Mouse (Mus musculus) left cerebral cortex, adult 9 months (tissue): ENCODE measurements around the gene Rbms3.

Experiments used
- DNase-seq, 2 experiments: peaks; one replicate each; pipeline ENCODE4 v3.0.0; 2022; ENCODE audit warnings: low spot score in 2 of 2

Rbms3 gene

GRCm38 (mm10) chr9:116976575-116977408, 652.9 kb downstream of the Rbms3 start:
- no peak for DNase-seq

GRCm38 (mm10) chr9:116975269-116975668, 654.4 kb downstream of the Rbms3 start:
- no peak for DNase-seq

GRCm38 (mm10) chr9:116974134-116974533, 655.6 kb downstream of the Rbms3 start:
- DNase-seq: no peak

GRCm38 (mm10) chr9:116973594-116973993, 656.1 kb downstream of the Rbms3 start:
- no peak for DNase-seq

GRCm38 (mm10) chr9:116967317-116967716, 662.4 kb downstream of the Rbms3 start:
- DNase-seq: no peak

- no peak for DNase-seq
Observed at GRCm38 (mm10) chr9:116965691-116966090, 664.0 kb downstream of the Rbms3 start.

GRCm38 (mm10) chr9:116956156-116956555, 673.6 kb downstream of the Rbms3 start:
- no peak for DNase-seq

- DNase-seq: no peak
Observed at GRCm38 (mm10) chr9:116948211-116948610, 681.5 kb downstream of the Rbms3 start.

- no peak for DNase-seq
Observed at GRCm38 (mm10) chr9:116947369-116947768, 682.3 kb downstream of the Rbms3 start.

GRCm38 (mm10) chr9:116946787-116947186, 682.9 kb downstream of the Rbms3 start:
- DNase-seq: no peak

- no peak for DNase-seq
Observed at GRCm38 (mm10) chr9:116945689-116946088, 684.0 kb downstream of the Rbms3 start.

GRCm38 (mm10) chr9:116943902-116944301, 685.8 kb downstream of the Rbms3 start:
- no peak for DNase-seq

- DNase-seq: no peak
Observed at GRCm38 (mm10) chr9:116941116-116941515, 688.6 kb downstream of the Rbms3 start.

- no peak for DNase-seq
Observed at GRCm38 (mm10) chr9:116940693-116941092, 689.0 kb downstream of the Rbms3 start.

GRCm38 (mm10) chr9:116928338-116928737, 701.4 kb downstream of the Rbms3 start:
- DNase-seq: no peak

GRCm38 (mm10) chr9:116923151-116923550, 706.6 kb downstream of the Rbms3 start:
- DNase-seq: no peak

- no peak for DNase-seq
Observed at GRCm38 (mm10) chr9:116922561-116922960, 707.2 kb downstream of the Rbms3 start.

GRCm38 (mm10) chr9:116919441-116920019, 710.2 kb downstream of the Rbms3 start:
- peak in 1 of 2 experiments; percentile 10 for DNase-seq

GRCm38 (mm10) chr9:116912493-116912847, 717.2 kb downstream of the Rbms3 start:
- DNase-seq: no peak

- DNase-seq: no peak
Observed at GRCm38 (mm10) chr9:116911781-116912492, 717.8 kb downstream of the Rbms3 start.

- no peak for DNase-seq
Observed at GRCm38 (mm10) chr9:116909511-116909910, 720.2 kb downstream of the Rbms3 start.

GRCm38 (mm10) chr9:116906955-116907354, 722.8 kb downstream of the Rbms3 start:
- no peak for DNase-seq

GRCm38 (mm10) chr9:116905646-116906045, 724.1 kb downstream of the Rbms3 start:
- DNase-seq: no peak
